Mouse (Mus musculus) G1E (cell line): ENCODE data around the gene Abcc2. TPM values are rescaled to one million over a fixed set of nuclear protein-coding genes. Genes with fewer than 3 reads are reported as not detected.

Experiments used
- ATAC-seq: 2 replicates; pipeline ENCODE4 v1.8.0; 2016; ENCODE audit warnings: mild to moderate bottlenecking; ENCODE audit not compliant: insufficient number of reproducible peaks, poor library complexity, low FRiP score, severe bottlenecking; ENCODE audit errors: extremely low read depth
- DNase-seq: peaks from one replicate; pipeline ENCODE4 v3.0.0; 2012; ENCODE audit warnings: low spot score
- H3K27me3 ChIP-seq: 2 replicates; pipeline ENCODE4 v1.6.1; 2012; ENCODE audit warnings: mild to moderate bottlenecking, low read length, inconsistent platforms; ENCODE audit not compliant: insufficient read depth
- H3K36me3 ChIP-seq: replicated peaks from 2 replicates; pipeline ENCODE3; 2012; ENCODE audit warnings: mild to moderate bottlenecking, inconsistent platforms
- H3K4me1 ChIP-seq: 2 replicates; pipeline ENCODE4 v1.6.1; 2012; ENCODE audit warnings: low read depth, low read length, inconsistent platforms, mixed read lengths; ENCODE audit not compliant: insufficient read depth
- H3K4me3 ChIP-seq: 2 replicates; pipeline ENCODE4 v1.5.1; 2012; ENCODE audit warnings: low read depth, mild to moderate bottlenecking, inconsistent platforms, low read length, moderate library complexity, mixed read lengths
- H3K9me3 ChIP-seq: replicated peaks from 2 replicates; pipeline ENCODE4 v1.6.1; 2012; ENCODE audit warnings: inconsistent platforms
- CTCF ChIP-seq: IDR thresholded peaks from 2 replicates; pipeline ENCODE4 v1.5.1; 2012; ENCODE audit warnings: low read depth, low read length, inconsistent platforms, mixed read lengths
- GATA1 ChIP-seq: IDR thresholded peaks from 2 replicates; pipeline ENCODE4 v1.6.1; 2012; ENCODE audit warnings: borderline replicate concordance, low read length, inconsistent platforms, mixed read lengths
- GATA2 ChIP-seq: IDR thresholded peaks from 2 replicates; pipeline ENCODE4 v1.6.1; 2012; ENCODE audit warnings: low read depth, low read length, inconsistent platforms, borderline replicate concordance
- POLR2AphosphoS5 ChIP-seq: IDR thresholded peaks from 2 replicates; pipeline ENCODE4 v1.6.1; 2012; ENCODE audit warnings: low read depth, low read length, inconsistent platforms; ENCODE audit not compliant: insufficient replicate concordance
- TAL1 ChIP-seq: conservative IDR thresholded peaks from 2 replicates; pipeline ENCODE4 v1.6.1; 2012; ENCODE audit warnings: low read depth, low read length, inconsistent platforms, mixed read lengths
- polyA plus RNA-seq: library from polyadenylated mRNA; stranded (reverse); fragments of >175 nt; gene quantifications from 2 replicates; pipeline ENCODE4 v1.2.3, GENCODE M21; 2012
- total RNA-seq, 2 experiments: library from RNA; stranded (forward) in 1 of 2; stranded (reverse) in 1 of 2; fragments of 200-1000 nt in 1 of 2; fragments of >200 nt in 1 of 2; fragmentation: Nextera tagmentation in 1 of 2; gene quantifications; 2 replicates each; pipeline ENCODE4 v1.2.3; 2014 to 2017

The Abcc2 gene
- total and polyA plus RNA-seq, 3 experiments = under 0.01 to 0.05 TPM; not detected in 1

- ATAC-seq = no peak
- no peak for TF ChIP-seq GATA1
- Histone ChIP-seq H3K9me3 (no peaks in the 10 kb centered on the region), H3K4me3 (no peak overlapping the region), H3K4me1 (no peaks in the 10 kb centered on the region; the same call in 1 of the 2 replicates), H3K27me3 (peaks cover 17% of the 10 kb centered on the region), H3K36me3 (no peaks in the 10 kb centered on the region)
- DNase-seq = no peak
Observed at GRCm38 (mm10) chr19:43792537-43792936, 10.5 kb downstream of the Abcc2 start.

- Histone ChIP-seq H3K27me3 (peaks cover 12% of the 10 kb centered on the region), H3K4me1 (no peaks in the 10 kb centered on the region; the same call in 1 of the 2 replicates), H3K4me3 (no peak overlapping the region), H3K9me3 (no peaks in the 10 kb centered on the region), H3K36me3 (no peaks in the 10 kb centered on the region)
- no peak for TF ChIP-seq GATA1
- TF ChIP-seq CTCF = no peak
- no peak for TF ChIP-seq POLR2AphosphoS5
- no peak for TF ChIP-seq GATA2
- TF ChIP-seq TAL1 = no peak
- no peak for ATAC-seq
- DNase-seq = no peak
Observed at GRCm38 (mm10) chr19:43793951-43794350, 12.0 kb downstream of the Abcc2 start.

GRCm38 (mm10) chr19:43795511-43795910, 13.5 kb downstream of the Abcc2 start:
- Histone ChIP-seq H3K36me3 (no peaks in the 10 kb centered on the region), H3K27me3 (peaks cover 10% of the 10 kb centered on the region; the same call in 1 of the 2 replicates), H3K4me1 (no peaks in the 10 kb centered on the region), H3K9me3 (no peaks in the 10 kb centered on the region), H3K4me3 (no peak overlapping the region)
- TF ChIP-seq GATA1 (no peak), POLR2AphosphoS5 (no peak), TAL1 (no peak), GATA2 (no peak), CTCF (no peak)
- DNase-seq = no peak
- ATAC-seq = no peak

DNA sequence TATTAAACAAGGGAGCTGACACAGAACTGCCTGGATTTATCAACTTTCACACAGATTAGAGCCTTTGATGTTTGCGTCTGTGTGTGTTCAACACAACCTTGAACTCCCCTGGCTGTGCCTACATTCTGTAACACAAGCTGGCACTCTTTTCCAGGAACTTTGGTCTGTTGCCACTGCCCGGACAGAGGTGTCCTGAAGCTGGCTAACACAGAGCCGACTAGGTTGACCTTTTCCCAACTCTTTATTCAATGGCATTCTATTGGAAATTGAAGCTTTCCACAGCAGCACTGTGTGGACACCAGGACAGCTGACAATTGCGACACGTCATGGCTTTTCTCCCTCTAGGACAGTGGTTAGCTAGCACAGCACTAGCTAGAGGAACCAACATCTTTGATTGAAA, 15.2 kb downstream of the Abcc2 start:
- H3K4me1 ChIP-seq = no peaks in the 10 kb centered on the region
- no peak for TF ChIP-seq GATA1
- no peaks in the 10 kb centered on the region for H3K9me3 ChIP-seq
- H3K36me3 ChIP-seq = no peaks in the 10 kb centered on the region
- H3K4me3 ChIP-seq = no peak overlapping the region
- DNase-seq (no peak), ATAC-seq (no peak)
- peaks cover 13% of the 10 kb centered on the region; the same call in 1 of the 2 replicates for H3K27me3 ChIP-seq

GRCm38 (mm10) chr19:43801427-43802051, 19.5 kb downstream of the Abcc2 start:
- no peaks in the 10 kb centered on the region for H3K4me1 ChIP-seq
- TF ChIP-seq POLR2AphosphoS5 (no peak), GATA1 (no peak), CTCF (no peak), TAL1 (no peak), GATA2 (no peak)
- no peaks in the 10 kb centered on the region for H3K9me3 ChIP-seq
- ATAC-seq (no peak), DNase-seq (no peak)
- peaks cover 14% of the 10 kb centered on the region for H3K27me3 ChIP-seq
- H3K36me3 ChIP-seq = no peaks in the 10 kb centered on the region
- H3K4me3 ChIP-seq = no peak overlapping the region

GRCm38 (mm10) chr19:43803866-43804265, 21.9 kb downstream of the Abcc2 start:
- Histone ChIP-seq H3K4me3 (no peak overlapping the region), H3K4me1 (no peaks in the 10 kb centered on the region), H3K36me3 (no peaks in the 10 kb centered on the region), H3K9me3 (no peaks in the 10 kb centered on the region), H3K27me3 (peaks cover 14% of the 10 kb centered on the region)
- DNase-seq (no peak), ATAC-seq (no peak)
- no peak for TF ChIP-seq GATA1
- TF ChIP-seq POLR2AphosphoS5 = no peak
- no peak for TF ChIP-seq CTCF
- no peak for TF ChIP-seq TAL1
- TF ChIP-seq GATA2 = no peak

GRCm38 (mm10) chr19:43809331-43809730, 27.3 kb downstream of the Abcc2 start:
- H3K27me3 ChIP-seq = peaks cover 4% of the 10 kb centered on the region; the same call in 1 of the 2 replicates
- H3K4me3 ChIP-seq = no peak overlapping the region
- ATAC-seq (no peak), DNase-seq (no peak)
- H3K9me3 ChIP-seq = no peaks in the 10 kb centered on the region
- no peaks in the 10 kb centered on the region for H3K36me3 ChIP-seq
- TF ChIP-seq GATA2 = no peak
- no peak for TF ChIP-seq TAL1
- no peak for TF ChIP-seq POLR2AphosphoS5
- TF ChIP-seq CTCF = no peak
- TF ChIP-seq GATA1 = no peak
- H3K4me1 ChIP-seq = no peaks in the 10 kb centered on the region
